Mouse (Mus musculus): ENCODE measurements at regions not wholly inside any gene's neighbourhood (a gene's known extent, or its start where the extent isn't known, plus 50 kb on each side); places are given as distances from the start of the nearest gene placed in this dataset.
A peak's percentile ranks its signal among the peaks of the same experiment; 100 is the strongest.
"Not testable (repeated sequence)": the region's sequence is repeated elsewhere in the genome, so short reads cannot be mapped to it uniquely, and the experiment has no call there.

DNA sequence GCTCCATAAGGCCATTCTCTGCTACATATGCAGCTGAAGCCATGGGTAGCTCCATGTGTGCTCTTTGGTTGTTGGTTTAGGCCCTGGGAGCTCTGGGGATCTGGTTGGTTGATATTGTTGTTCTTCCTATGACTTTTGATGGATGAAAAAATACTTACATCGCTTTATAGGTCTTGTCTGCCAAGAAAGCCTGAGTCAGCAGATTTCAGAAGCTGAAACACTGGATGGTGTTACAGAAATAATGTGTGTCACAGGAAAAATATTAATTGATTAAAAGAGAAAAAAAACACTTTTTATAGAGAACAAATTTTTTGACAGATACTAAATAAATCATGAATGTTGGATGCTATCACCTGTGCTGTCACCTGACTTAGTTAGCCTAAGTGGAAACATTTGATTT is 52.4 kb upstream of the Plxna2 start:
- DNase-seq: no peak

GRCm38 (mm10) chr1:194563946-194564345 is 54.1 kb upstream of the Plxna2 start:
- peak; percentile 42 for DNase-seq

GRCm38 (mm10) chr1:194561098-194561497 is 56.9 kb upstream of the Plxna2 start:
- no peak for DNase-seq

DNA sequence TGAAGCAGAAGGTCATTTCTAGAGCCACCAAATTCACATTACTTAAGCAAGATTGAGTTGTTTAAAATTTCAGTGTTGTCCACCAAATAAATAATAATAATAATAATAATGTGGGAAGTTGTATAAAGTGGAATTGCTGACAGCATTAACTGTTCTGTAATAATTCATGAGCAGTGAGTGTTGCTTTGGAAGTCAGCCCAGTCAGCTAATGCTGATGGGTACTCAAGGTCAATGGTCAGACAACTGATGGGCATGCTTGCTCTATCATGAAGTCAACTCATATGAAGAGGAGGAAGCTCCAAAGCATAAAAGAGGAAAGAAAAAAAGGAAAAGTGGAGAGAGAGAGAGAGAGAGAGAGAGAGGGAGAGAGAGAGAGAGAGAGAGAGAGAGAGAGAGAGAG is 69.4 kb upstream of the Plxna2 start:
- no peak for DNase-seq

GRCm38 (mm10) chr1:194548243-194548642 is 69.8 kb upstream of the Plxna2 start:
- no peak for DNase-seq

DNA sequence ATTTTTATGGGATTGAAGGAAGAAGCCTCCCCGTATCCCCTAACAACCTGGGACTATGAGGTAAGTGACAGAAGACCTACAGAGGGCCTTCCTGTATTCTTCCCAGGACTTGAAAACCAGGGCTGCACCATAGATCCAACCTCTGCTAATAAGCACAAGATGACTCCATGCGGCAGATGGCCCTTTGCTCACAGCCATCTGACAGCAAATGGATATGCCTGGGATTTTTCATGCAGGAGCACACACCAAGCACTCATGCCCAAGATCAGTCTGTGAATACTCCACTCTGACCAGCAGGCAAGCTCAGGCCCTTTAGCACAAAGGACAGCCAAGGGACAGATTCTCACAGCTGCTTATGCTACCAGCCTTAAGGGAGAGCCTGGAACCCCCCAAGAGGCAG is 77.1 kb upstream of the Plxna2 start:
- DNase-seq: peak; percentile 21

DNA sequence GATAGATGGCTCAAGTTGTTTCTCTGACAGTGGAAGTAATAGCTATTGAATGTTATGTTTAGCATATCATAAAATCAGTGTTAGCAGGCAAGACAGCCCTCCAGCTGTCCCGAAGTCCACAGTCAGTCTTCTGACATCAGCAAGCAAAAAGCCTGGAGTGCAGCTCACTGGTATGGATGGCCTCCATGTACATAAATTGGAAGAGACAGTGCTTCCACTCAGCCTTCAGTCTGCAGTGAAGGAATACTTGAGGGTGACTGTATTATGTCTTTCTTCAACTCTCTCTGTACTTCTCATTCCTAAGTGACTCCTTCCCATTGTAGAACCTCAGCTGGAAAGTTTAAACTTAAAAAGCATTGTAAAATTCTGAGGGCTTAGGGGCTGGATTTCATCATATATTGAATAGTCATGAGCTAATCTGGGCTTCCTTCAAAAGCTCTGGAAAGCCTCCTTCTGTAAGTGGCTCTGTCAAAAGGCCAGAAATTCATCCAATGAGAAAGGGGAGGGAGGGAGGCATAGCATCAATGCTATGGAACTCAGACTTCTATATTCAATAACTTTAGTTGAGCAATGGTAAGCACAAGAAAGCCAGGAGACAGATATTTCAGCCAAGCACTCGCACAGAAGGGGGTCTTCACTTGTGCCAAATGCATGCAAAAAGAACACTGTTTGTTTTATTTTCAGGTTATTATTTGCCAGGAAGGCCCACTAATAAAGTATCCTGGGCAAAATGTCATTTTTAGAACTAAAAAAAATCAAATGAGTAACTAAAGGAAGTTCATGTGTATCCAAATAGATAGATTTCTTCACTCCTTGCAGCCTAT is 90.5 kb upstream of the Plxna2 start:
- no peak for DNase-seq

DNA sequence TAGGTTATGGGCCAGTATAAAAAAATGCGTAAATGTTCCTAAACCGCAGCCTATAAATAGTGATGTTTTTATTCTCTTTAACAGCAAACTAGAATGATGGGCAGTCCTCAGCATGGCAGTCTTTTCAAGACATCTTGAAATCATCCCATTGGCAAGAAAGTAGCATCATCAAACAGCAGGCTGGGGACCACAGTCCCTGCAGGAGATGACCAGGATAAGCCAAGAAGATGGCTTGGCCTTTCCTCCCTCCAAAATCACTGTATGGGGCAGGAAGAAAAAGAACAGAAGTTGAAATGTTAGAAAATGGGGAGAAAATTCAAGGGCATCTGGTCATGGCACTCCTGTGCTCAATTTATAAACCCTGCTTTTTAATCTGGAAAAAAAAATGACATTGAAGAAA is 93.0 kb upstream of the Plxna2 start:
- DNase-seq: no peak

GRCm38 (mm10) chr1:194521216-194521615 is 96.8 kb upstream of the Plxna2 start:
- no peak for DNase-seq

GRCm38 (mm10) chr1:194519509-194520220 is 98.4 kb upstream of the Plxna2 start:
- DNase-seq: no peak

GRCm38 (mm10) chr1:194516136-194516535 is 101.9 kb upstream of the Plxna2 start:
- no peak for DNase-seq

GRCm38 (mm10) chr1:194508314-194508713 is 109.7 kb upstream of the Plxna2 start:
- no peak for DNase-seq

DNA sequence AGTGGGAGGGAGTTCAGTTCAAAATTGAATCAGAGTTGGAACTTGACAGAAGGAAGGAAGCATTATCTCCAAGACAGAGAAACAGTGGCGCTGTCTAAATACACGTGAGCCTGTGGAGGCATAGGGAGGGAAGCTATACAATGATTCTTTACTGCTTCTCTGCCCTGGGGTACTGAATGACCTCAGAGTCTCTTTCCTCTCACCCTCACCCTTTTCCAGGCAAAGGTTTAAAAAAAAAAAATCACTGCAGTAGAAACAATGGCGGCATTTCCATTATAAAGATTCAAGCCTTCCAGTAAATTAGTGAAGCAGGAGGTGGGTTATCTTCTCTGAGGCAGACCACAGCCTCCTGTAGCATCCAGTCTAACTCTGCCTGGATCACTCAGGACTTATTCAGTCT is 112.2 kb upstream of the Plxna2 start:
- DNase-seq: no peak

DNA sequence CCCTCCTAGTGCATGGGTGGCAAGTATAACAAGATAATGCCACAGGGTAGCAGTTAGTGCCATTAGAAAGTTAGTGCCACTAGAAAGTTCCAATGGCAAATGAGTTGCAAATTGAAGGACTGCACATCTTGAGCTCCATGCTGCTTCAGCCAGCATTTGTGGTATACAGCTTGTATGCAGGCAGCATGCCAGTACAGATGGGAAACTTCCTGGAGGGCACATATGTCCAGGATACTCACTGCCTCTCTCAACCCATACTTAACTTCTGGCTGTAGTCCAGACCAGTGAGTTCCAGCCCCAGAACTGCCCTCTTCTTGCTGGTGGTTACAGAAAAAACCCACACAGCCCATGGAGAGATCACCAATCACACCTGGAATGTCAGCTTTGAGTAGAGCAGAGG is 113.8 kb upstream of the Plxna2 start:
- peak; percentile 5 for DNase-seq

- DNase-seq: no peak
These were observed 114.5 kb upstream of the Plxna2 start for GRCm38 (mm10) chr1:194503517-194503916.

- DNase-seq: no peak
These were observed 121.6 kb upstream of the Plxna2 start for GRCm38 (mm10) chr1:194496424-194496823.

GRCm38 (mm10) chr1:194491111-194491510 is 126.9 kb upstream of the Plxna2 start:
- DNase-seq: no peak

DNA sequence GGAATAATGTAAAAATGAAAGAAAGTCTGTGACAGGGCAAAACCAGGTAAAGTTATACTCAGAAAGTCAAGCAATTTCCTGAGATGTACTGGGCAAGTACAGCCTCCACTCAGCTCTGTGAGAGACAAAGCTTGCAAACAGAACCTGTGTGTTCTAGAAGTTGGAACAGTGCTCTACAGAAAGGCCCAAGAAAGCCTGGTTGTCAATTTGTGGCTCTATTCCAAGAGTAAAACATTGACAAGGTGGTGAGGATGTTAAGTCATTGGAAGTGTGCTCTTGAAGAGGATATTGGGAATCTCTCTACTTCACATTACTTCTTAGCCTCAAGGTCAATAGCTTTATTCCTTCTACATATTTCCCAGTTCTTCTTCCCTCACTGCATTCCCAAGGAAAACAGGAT is 129.9 kb upstream of the Plxna2 start:
- no peak for DNase-seq

GRCm38 (mm10) chr1:194482717-194483059 is 135.3 kb upstream of the Plxna2 start:
- no peak for DNase-seq

DNA sequence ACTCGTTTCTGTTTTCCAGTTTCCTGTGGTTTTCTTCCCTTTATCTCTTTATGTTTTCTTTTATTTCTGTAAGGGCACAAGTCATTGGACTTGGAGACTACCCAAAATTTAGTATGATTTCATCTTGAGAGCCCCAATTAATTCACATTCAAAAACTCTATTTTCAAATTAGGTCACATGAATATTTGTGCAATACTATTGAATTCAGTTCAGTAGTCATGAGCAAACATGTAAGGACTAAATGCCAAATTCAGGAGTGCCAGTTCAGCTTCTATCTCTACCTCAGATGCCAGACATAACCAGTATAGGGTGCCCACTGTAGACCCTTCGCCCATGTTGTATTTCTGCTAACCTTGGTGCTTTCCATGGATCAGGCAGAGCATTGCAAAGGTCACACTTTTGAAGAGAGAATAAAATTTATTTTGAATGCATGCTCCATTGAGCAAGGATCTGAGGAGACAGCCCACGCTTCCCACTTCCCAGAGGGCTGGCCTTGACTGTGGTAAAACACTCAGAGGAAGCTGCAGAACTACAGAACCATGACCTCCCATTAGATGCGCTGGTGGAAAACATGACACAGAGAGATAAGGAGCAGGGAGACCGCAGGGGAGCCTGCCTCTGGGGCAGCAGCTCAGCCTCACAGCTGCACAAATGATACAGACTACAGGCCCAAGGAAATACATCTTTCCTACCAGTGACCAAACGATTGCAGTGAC is 135.9 kb upstream of the Plxna2 start:
- DNase-seq: no peak

- not testable (repeated sequence) for DNase-seq
These were observed 146.7 kb upstream of the Plxna2 start for GRCm38 (mm10) chr1:194471281-194471680.

GRCm38 (mm10) chr1:194452480-194452879 is 165.5 kb upstream of the Plxna2 start:
- peak; percentile 44 for DNase-seq

DNA sequence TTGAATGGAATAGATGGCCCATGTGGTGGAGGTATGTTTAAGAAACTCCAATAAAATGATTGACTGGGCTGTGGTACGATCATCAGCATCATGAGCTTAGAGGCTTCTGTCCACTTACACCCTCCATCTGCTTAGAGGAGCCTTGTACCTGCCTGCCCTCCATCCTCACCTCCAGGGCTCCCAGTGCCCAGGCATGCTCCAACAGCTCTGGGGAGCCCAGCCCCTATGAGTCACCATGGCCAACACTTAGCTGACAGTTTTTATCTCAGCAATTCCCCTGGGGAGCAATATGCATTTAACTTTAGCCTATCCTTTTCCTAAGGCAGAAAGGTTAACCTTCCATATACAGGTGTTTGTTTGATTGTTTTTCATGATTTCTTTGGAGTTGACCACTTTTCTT is 174.3 kb upstream of the Plxna2 start:
- no peak for DNase-seq

GRCm38 (mm10) chr1:194437301-194437700 is 180.7 kb upstream of the Plxna2 start:
- no peak for DNase-seq

Measured in layer of hippocampus, adult 9-11 months (tissue).